ENCODE assay signal across 19 mouse cellular contexts in the genomic region with DNA sequence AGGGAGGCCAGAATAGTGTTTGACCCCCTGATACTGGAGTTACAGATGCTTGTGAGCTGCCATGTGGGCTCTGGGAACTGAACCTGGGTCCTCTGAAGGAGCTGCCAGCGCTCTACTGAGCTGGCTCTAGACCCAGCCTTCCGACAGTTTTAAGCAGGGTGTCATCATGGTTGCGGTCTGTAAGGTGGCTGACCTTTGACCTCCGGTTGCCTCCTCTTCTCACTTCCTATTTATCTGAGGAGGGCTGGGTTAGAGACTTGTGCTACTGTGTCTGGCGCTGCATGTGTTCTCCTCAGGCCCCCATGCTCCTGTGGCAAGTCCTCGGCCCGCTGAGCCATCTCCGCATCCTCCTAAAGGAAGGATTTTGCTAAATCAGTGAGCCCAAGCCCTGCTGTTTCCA. TPM values are rescaled to one million over a fixed set of nuclear protein-coding genes. Genes with fewer than 3 reads are reported as not detected.
DNase-seq lines count a peak whose midpoint lies in the region; ATAC-seq lines count a peak whose summit lies in the region.
"Had no signal": no experiment of that assay in that cellular context is flagged by ENCODE, and none has a peak within 500 bp of the region (broad histone marks: within the 10 kb centered on the region; RNA-seq: fewer than 3 reads in every experiment).

No protein-coding gene starts in this region.

- DNase-seq in hindbrain, embryonic 10.5 days (ENCODE audit: low spot score): no peak
- no peak for DNase-seq in hindbrain, embryonic 14.5 days (ENCODE audit: low spot score)
- DNase-seq in spleen, postnatal 36 days (ENCODE audit: low spot score in 2 of 2): peak; percentile 63 to 64
- DNase-seq in spleen, adult 12 weeks (ENCODE audit: low spot score): no peak
- DNase-seq in layer of hippocampus, postnatal 25 days (ENCODE audit: extremely low spot score in 1 of 2, low spot score in 1 of 2): no peak
- DNase-seq: cerebellum, postnatal 14 days; kidney, postnatal 4 days; right cerebral cortex, postnatal 14 days had no signal

- ATAC-seq in hindbrain, embryonic 14.5 days (ENCODE audit: low FRiP score): no peak
- ATAC-seq in granulocyte monocyte progenitor cell, adult 5-6 weeks (replicated peaks; ENCODE audit: poor library complexity, severe bottlenecking): peak; percentile 75
- no peak for ATAC-seq in stomach, embryonic 16.5 days (ENCODE audit: insufficient read depth, low FRiP score)
- no peak for ATAC-seq in activated CD4-positive, CD25-positive, alpha-beta regulatory T cell, adult 4 months
- ATAC-seq: hindbrain, postnatal 0 days; midbrain, embryonic 13.5 days had no signal

- H3K27ac ChIP-seq in hindbrain, embryonic 10.5 days: peak overlapping the region; percentile 23; the same call in 1 of the 2 replicates
- no peak overlapping the region for H3K27ac ChIP-seq in hindbrain, embryonic 14.5 days
- peak overlapping the region; percentile 57; the same call in 1 of the 2 replicates for H3K27ac ChIP-seq in stomach, embryonic 16.5 days (ENCODE audit: low read length)
- H3K27ac ChIP-seq: hindbrain, postnatal 0 days; midbrain, embryonic 13.5 days; neural tube, embryonic 15.5 days had no signal

- no peaks in the 10 kb centered on the region for H3K36me3 ChIP-seq in hindbrain, embryonic 10.5 days
- no peaks in the 10 kb centered on the region for H3K36me3 ChIP-seq in hindbrain, embryonic 14.5 days (replicated peaks; ENCODE audit: control insufficient read depth, insufficient read depth)
- no peaks in the 10 kb centered on the region for H3K36me3 ChIP-seq in stomach, embryonic 16.5 days (ENCODE audit: control insufficient read depth, insufficient read depth, low read length)
- H3K36me3 ChIP-seq: liver, embryonic 15.5 days; midbrain, embryonic 13.5 days; neural tube, embryonic 15.5 days had no signal

- 71% methylated on average over 8 of the region's 8 CpGs for WGBS in hindbrain, embryonic 10.5 days
- WGBS in hindbrain, embryonic 14.5 days: 73% methylated on average over 8 of the region's 8 CpGs
- 73% methylated on average over 8 of the region's 8 CpGs for WGBS in stomach, embryonic 16.5 days

- H3K27me3 ChIP-seq in hindbrain, embryonic 10.5 days (ENCODE audit: insufficient read depth, poor library complexity, severe bottlenecking): no peaks in the 10 kb centered on the region
- H3K27me3 ChIP-seq in hindbrain, embryonic 14.5 days (ENCODE audit: control insufficient read depth, insufficient read depth, low read length): no peaks in the 10 kb centered on the region
- no peaks in the 10 kb centered on the region for H3K27me3 ChIP-seq in stomach, embryonic 16.5 days (ENCODE audit: control insufficient read depth, insufficient read depth, low read length)
- H3K27me3 ChIP-seq: liver, embryonic 15.5 days; midbrain, embryonic 13.5 days; neural tube, embryonic 15.5 days had no signal

- H3K9ac ChIP-seq in hindbrain, embryonic 14.5 days: no peak overlapping the region
- H3K9ac ChIP-seq in stomach, embryonic 16.5 days (ENCODE audit: low read length): no peak overlapping the region
- H3K9ac ChIP-seq: liver, embryonic 15.5 days; midbrain, embryonic 13.5 days; neural tube, embryonic 15.5 days had no signal

- peaks cover 51% of the 10 kb centered on the region for H3K4me1 ChIP-seq in hindbrain, embryonic 10.5 days (replicated peaks)
- peaks cover 12% of the 10 kb centered on the region; the same call in 1 of the 2 replicates for H3K4me1 ChIP-seq in hindbrain, embryonic 14.5 days (replicated peaks; ENCODE audit: control insufficient read depth, insufficient read depth, low read length)
- H3K4me1 ChIP-seq in stomach, embryonic 16.5 days (ENCODE audit: control insufficient read depth, insufficient read depth, low read length): peaks cover 26% of the 10 kb centered on the region

- H3K9me3 ChIP-seq in hindbrain, embryonic 10.5 days: no peaks in the 10 kb centered on the region
- H3K9me3 ChIP-seq in hindbrain, embryonic 14.5 days (ENCODE audit: control insufficient read depth, low read length): no peaks in the 10 kb centered on the region
- no peaks in the 10 kb centered on the region for H3K9me3 ChIP-seq in stomach, embryonic 16.5 days (replicated peaks; ENCODE audit: control insufficient read depth, low read length)
- H3K9me3 ChIP-seq: liver, embryonic 15.5 days; midbrain, embryonic 13.5 days; neural tube, embryonic 15.5 days had no signal

- H3K4me2 ChIP-seq in hindbrain, embryonic 14.5 days (replicated peaks): no peak overlapping the region
- H3K4me2 ChIP-seq in stomach, embryonic 16.5 days (ENCODE audit: low read depth, low read length): no peak overlapping the region
- H3K4me2 ChIP-seq: liver, embryonic 15.5 days; midbrain, embryonic 13.5 days; neural tube, embryonic 15.5 days had no signal

- H3K4me3 ChIP-seq in hindbrain, embryonic 10.5 days: no peak overlapping the region
- no peak overlapping the region for H3K4me3 ChIP-seq in hindbrain, embryonic 14.5 days (replicated peaks; ENCODE audit: low read length)
- no peak overlapping the region for H3K4me3 ChIP-seq in stomach, embryonic 16.5 days (replicated peaks; ENCODE audit: low read length)
- H3K4me3 ChIP-seq: liver, embryonic 15.5 days; midbrain, embryonic 13.5 days; neural tube, embryonic 15.5 days had no signal

RNA-seq across cellular contexts. Expression of a gene that starts 8.6 kb away (rescaled TPM):
- 15.7 and 18.8 TPM in 2 replicates for polyA plus RNA-seq in hindbrain, embryonic 10.5 days (2016; fragmentation: Nextera tagmentation; extraction: Ambion mirVana)
- 22.9 and 23.4 TPM in 2 replicates for polyA plus RNA-seq in hindbrain, embryonic 14.5 days (2014; fragmentation: Nextera tagmentation; extraction: Ambion mirVana)
- total RNA-seq in granulocyte monocyte progenitor cell, adult 5-6 weeks (2014; fragmentation: Nextera tagmentation): 79.1 and 85.4 TPM in 2 replicates
- total RNA-seq in granulocyte monocyte progenitor cell, adult 5-6 weeks (2017): 30.2 and 30.3 TPM in 2 replicates
- polyA plus RNA-seq in stomach, embryonic 16.5 days (2015; fragmentation: Nextera tagmentation; extraction: Ambion mirVana): 22.6 and 27.4 TPM in 2 replicates
- 10 to 100 TPM; 24.5 to 31.7 TPM for polyA plus RNA-seq in activated CD4-positive, CD25-positive, alpha-beta regulatory T cell, adult 4 months (2017; shearing (Covaris generic))
- total RNA-seq in layer of hippocampus, postnatal 25 days (2021): 10 to 100 TPM; 18.8 to 19.5 TPM

RNA-seq across cellular contexts. Expression of a gene that starts 51.0 kb away (rescaled TPM):
- not detected in 2 replicates for polyA plus RNA-seq in hindbrain, embryonic 10.5 days (2016; fragmentation: Nextera tagmentation; extraction: Ambion mirVana)
- 0.61 TPM in 1 of 2 replicates, not detected in the other for polyA plus RNA-seq in hindbrain, embryonic 14.5 days (2014; fragmentation: Nextera tagmentation; extraction: Ambion mirVana)
- not detected in 2 replicates for total RNA-seq in granulocyte monocyte progenitor cell, adult 5-6 weeks (2014; fragmentation: Nextera tagmentation)
- not detected in 2 replicates for total RNA-seq in granulocyte monocyte progenitor cell, adult 5-6 weeks (2017)
- polyA plus RNA-seq in stomach, embryonic 16.5 days (2015; fragmentation: Nextera tagmentation; extraction: Ambion mirVana): 0.71 TPM in 1 of 2 replicates, not detected in the other
- polyA plus RNA-seq in activated CD4-positive, CD25-positive, alpha-beta regulatory T cell, adult 4 months (2017; shearing (Covaris generic)): 1 to 10 TPM in 1 of 2 experiments, under 1 TPM in 1; 0.98 to 3.8 TPM
- total RNA-seq in layer of hippocampus, postnatal 25 days (2021): not detected
- total RNA-seq: heart, adult 8-10 months; hindbrain, postnatal 0 days; left cerebral cortex, postnatal 10 days; MEL had no signal
- polyA plus RNA-seq: midbrain, embryonic 13.5 days; neural tube, embryonic 15.5 days; testis, adult 2 months had no signal

Comparison
In these comparisons a context has a peak if more than half of its experiments do, and no peak if none do; other contexts are left out.
1. DNase-seq: peak in spleen, postnatal 36 days (2 of 2); none in hindbrain, embryonic 10.5 days (single experiment), hindbrain, embryonic 14.5 days (single experiment), spleen, adult 12 weeks (single experiment) and layer of hippocampus, postnatal 25 days (0 of 2).